Mouse (Mus musculus) forebrain, embryonic 14.5 days (tissue): ENCODE measurements around the gene Rbm5. TPM values are rescaled to one million over a fixed set of nuclear protein-coding genes. Genes with fewer than 3 reads are reported as not detected.

Source experiments
- ATAC-seq: fragments of 200-750 bp; cut with Nextera tagmentation; 2 replicates; pipeline ENCODE4 v1.8.0; 2017; ENCODE audit warnings: mild to moderate bottlenecking, moderate library complexity
- DNase-seq: peaks from one replicate; pipeline ENCODE4 v3.0.0-alpha.2; 2015; ENCODE audit warnings: low spot score
- H3K27ac ChIP-seq: fragments of 300-500 bp; sonication (generic); 2 replicates; pipeline ENCODE4 v1.5.1; 2014; ENCODE audit warnings: low read depth, mild to moderate bottlenecking, control low read depth, low read length, moderate library complexity
- H3K27me3 ChIP-seq: fragments of 300-500 bp; sonication (generic); replicated peaks from 2 replicates; pipeline ENCODE4 v1.6.1; 2014; ENCODE audit warnings: low read length, control low read depth, mixed read lengths; ENCODE audit not compliant: control insufficient read depth, insufficient read depth
- H3K36me3 ChIP-seq: fragments of 300-500 bp; sonication (generic); 2 replicates; pipeline ENCODE4 v1.6.1; 2014; ENCODE audit warnings: low read length, control low read depth; ENCODE audit not compliant: control insufficient read depth, insufficient read depth
- H3K4me1 ChIP-seq: fragments of 300-500 bp; sonication (generic); 2 replicates; pipeline ENCODE4 v1.6.1; 2014; ENCODE audit warnings: antibody characterized with exemption, low read length, control low read depth; ENCODE audit not compliant: control insufficient read depth, insufficient read depth
- H3K4me2 ChIP-seq: fragments of 300-500 bp; sonication (generic); 2 replicates; pipeline ENCODE4 v1.6.1; 2014; ENCODE audit warnings: mild to moderate bottlenecking, control low read depth, low read length
- H3K4me3 ChIP-seq: fragments of 300-500 bp; sonication (generic); 2 replicates; pipeline ENCODE4 v1.5.1; 2014; ENCODE audit warnings: low read depth, low read length, control low read depth
- H3K9ac ChIP-seq: fragments of 300-500 bp; sonication (generic); 2 replicates; pipeline ENCODE4 v1.6.1; 2014; ENCODE audit warnings: mild to moderate bottlenecking, low read length, control low read depth, moderate library complexity
- H3K9me3 ChIP-seq: fragments of 300-500 bp; sonication (generic); replicated peaks from 2 replicates; pipeline ENCODE4 v1.6.1; 2016; ENCODE audit warnings: low read length, control low read depth, mixed read lengths; ENCODE audit not compliant: control insufficient read depth
- WGBS: fragments of 180-500 bp; shearing (Covaris S2); extraction: QIAGEN DNeasy Blood & Tissue Kit; methylation state at CpG from one replicate; pipeline ENCODE4 v1.1.7; 2014; 5-methylcytosine and 5-hydroxymethylcytosine counted together
- polyA plus RNA-seq: library from polyadenylated mRNA; unstranded; fragments of >200 nt; fragmentation: Nextera tagmentation; extraction: Ambion mirVana; gene quantifications from 2 replicates; pipeline ENCODE4 v1.2.1, GENCODE M21; 2014

Gene Rbm5
- polyA plus RNA-seq, 1 experiment from 2014 or later = 188 TPM

DNA sequence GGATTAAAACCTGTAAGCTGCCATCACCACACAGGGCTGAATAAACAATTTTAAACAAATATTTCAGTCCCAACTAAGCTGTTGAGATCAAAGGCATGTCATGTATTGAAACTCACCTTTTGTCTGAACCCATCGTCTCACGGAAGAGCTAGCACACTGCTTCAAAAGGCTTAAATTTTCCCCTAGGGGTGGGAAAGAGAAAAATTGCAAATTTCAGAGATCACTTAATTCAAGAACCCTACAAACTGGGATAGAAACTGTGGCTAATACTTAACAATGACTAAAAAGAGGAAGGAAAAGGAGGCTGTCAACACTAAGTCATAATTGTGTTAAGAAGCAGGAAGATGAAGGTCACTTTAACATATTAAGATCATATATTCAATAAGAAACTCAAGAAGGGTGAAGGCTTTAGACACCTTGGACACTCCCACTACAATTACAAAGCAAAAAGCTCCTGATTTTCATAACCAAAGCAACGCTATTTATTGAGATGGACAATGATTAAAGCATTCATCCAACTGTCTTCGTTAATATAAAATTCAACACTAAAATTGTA is 1.3 kb downstream of the Rbm5 start:
- H3K9ac ChIP-seq = peak overlapping the region; percentile 98
- no peaks in the 10 kb centered on the region for H3K9me3 ChIP-seq
- no peak for ATAC-seq
- H3K27me3 ChIP-seq = no peaks in the 10 kb centered on the region
- DNase-seq = peak; percentile 14
- WGBS = 10% methylated on average over 4 of the region's 4 CpGs
- no peak overlapping the region for H3K27ac ChIP-seq
- peak overlapping the region; percentile 72 for H3K4me2 ChIP-seq
- peaks cover 65% of the 10 kb centered on the region for H3K36me3 ChIP-seq
- peaks cover 11% of the 10 kb centered on the region for H3K4me1 ChIP-seq
- peak overlapping the region; percentile 99 for H3K4me3 ChIP-seq

DNA sequence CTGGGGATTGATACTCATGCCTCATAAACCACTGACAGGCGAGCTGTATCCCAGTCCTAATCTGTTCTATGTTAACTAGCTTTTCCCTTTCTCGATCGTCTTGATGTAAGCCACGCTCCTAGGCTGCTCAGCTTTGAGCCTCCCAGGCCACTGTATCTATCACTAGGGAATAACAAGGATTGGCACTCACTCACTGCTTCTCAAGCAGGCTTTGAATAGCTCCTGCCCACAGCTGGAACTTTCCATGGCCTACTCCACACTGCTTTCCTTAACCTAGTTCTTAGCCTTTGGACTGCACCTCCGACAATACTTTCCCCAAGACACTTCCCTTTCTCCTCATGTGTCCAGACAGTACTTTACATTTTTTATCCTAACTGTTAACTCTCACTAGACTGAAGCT is 1.9 kb downstream of the Rbm5 start:
- Histone ChIP-seq H3K27ac (no peak overlapping the region), H3K4me3 (peak overlapping the region; percentile 99), H3K4me2 (peak overlapping the region; percentile 72), H3K9ac (no peak overlapping the region; the same call in 1 of the 2 replicates), H3K9me3 (no peaks in the 10 kb centered on the region), H3K27me3 (no peaks in the 10 kb centered on the region), H3K4me1 (peaks cover 11% of the 10 kb centered on the region), H3K36me3 (peaks cover 65% of the 10 kb centered on the region)
- 92% methylated on average over 5 of the region's 5 CpGs for WGBS
- ATAC-seq (no peak), DNase-seq (no peak)

GRCm38 (mm10) chr9:107759593-107759992 is 11.2 kb downstream of the Rbm5 start:
- 95% methylated on average over 6 of the region's 6 CpGs for WGBS
- Histone ChIP-seq H3K4me3 (no peak overlapping the region), H3K4me1 (no peaks in the 10 kb centered on the region), H3K9ac (no peak overlapping the region), H3K36me3 (peaks cover 95% of the 10 kb centered on the region), H3K9me3 (no peaks in the 10 kb centered on the region), H3K27me3 (no peaks in the 10 kb centered on the region), H3K4me2 (no peak overlapping the region), H3K27ac (no peak overlapping the region)
- DNase-seq = no peak
- no peak for ATAC-seq

- Histone ChIP-seq H3K27ac (no peak overlapping the region), H3K4me2 (no peak overlapping the region), H3K36me3 (peaks cover 94% of the 10 kb centered on the region), H3K4me3 (no peak overlapping the region), H3K27me3 (no peaks in the 10 kb centered on the region), H3K9ac (no peak overlapping the region), H3K4me1 (no peaks in the 10 kb centered on the region), H3K9me3 (no peaks in the 10 kb centered on the region)
- WGBS = 93% methylated on average over 5 of the region's 5 CpGs
- no peak for ATAC-seq
- DNase-seq = no peak
These were observed 20.4 kb downstream of the Rbm5 start for GRCm38 (mm10) chr9:107750378-107750777.

DNA sequence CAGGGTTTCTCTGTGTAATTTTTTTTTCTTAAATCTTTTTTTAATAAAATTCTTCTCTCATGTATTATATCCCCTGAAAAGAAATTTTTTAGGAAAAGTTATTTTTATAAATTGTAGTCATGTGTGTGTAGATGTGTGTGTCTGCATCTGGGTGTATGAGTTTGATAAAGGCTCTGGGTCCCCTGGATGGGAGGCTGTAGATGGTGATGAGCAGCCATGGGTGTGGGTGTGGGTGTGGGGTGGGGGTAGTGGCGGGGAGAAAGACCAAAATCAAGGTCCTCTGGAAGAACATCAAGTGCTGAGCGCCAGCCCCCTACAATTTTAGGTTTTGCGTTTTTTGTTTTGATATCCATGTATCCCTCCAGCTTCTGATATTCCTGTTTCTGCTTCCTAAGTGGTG is 22.7 kb downstream of the Rbm5 start:
- Histone ChIP-seq H3K27me3 (no peaks in the 10 kb centered on the region), H3K27ac (no peak overlapping the region), H3K4me2 (no peak overlapping the region), H3K9me3 (no peaks in the 10 kb centered on the region), H3K36me3 (peaks cover 97% of the 10 kb centered on the region), H3K9ac (no peak overlapping the region), H3K4me1 (no peaks in the 10 kb centered on the region), H3K4me3 (no peak overlapping the region)
- DNase-seq (no peak), ATAC-seq (no peak)
- 97% methylated on average over 3 of the region's 3 CpGs for WGBS

DNA sequence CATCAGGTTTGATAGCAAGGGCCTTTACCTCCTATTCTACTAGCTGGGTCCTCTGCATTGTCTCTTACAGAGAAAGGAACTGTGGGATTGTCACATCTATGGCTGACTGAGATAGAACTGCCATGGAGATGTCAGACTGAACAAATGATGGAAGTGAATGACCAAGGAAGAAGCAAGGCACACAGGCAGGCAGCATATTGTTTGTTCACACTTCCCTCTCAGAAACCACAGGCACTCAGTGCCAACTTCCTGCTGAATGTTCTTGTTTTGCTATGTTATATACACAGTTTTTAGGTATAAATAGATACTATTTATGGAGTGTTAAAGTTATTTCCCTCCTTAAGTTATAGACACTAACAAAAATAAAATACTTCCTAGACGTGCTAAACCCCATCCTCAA is 23.5 kb downstream of the Rbm5 start:
- 100% methylated on average over 1 of the region's 1 CpGs for WGBS

DNA sequence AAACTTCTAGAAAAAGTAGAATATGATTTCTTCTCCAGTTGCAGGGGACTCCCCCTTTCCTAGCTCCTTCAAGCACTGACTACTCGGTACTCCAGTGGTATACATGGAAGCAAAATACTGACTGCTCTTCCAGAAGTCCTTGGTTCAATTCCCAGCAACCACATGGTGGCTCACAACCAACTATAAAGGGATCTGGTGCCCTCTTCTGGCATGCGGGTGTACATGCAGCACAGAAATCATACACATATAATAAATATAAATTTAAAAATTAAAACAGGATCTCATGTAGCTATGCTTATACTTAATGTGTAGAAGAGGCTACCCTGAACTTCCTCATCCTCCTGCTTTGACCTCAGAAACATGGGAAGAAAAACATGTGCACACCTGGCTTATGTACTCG is 24.1 kb downstream of the Rbm5 start:
- ATAC-seq (no peak), DNase-seq (no peak)
- Histone ChIP-seq H3K9me3 (no peaks in the 10 kb centered on the region), H3K4me2 (no peak overlapping the region), H3K27me3 (no peaks in the 10 kb centered on the region), H3K27ac (no peak overlapping the region), H3K36me3 (peaks cover 98% of the 10 kb centered on the region), H3K4me1 (no peaks in the 10 kb centered on the region), H3K4me3 (no peak overlapping the region), H3K9ac (no peak overlapping the region)
- WGBS = 91% methylated on average over 3 of the region's 3 CpGs

More for the DNA sequence above, 23.5 kb downstream of the Rbm5 start:
- Histone ChIP-seq H3K4me3 (no peak overlapping the region), H3K27me3 (no peaks in the 10 kb centered on the region), H3K9ac (no peak overlapping the region), H3K4me1 (no peaks in the 10 kb centered on the region), H3K36me3 (peaks cover 98% of the 10 kb centered on the region), H3K9me3 (no peaks in the 10 kb centered on the region), H3K4me2 (no peak overlapping the region), H3K27ac (no peak overlapping the region)
- no peak for DNase-seq
- no peak for ATAC-seq

- ATAC-seq = no peak
- H3K27ac ChIP-seq = no peak overlapping the region
- no peak overlapping the region for H3K4me3 ChIP-seq
- no peak for DNase-seq
- no peak overlapping the region for H3K4me2 ChIP-seq
- no peaks in the 10 kb centered on the region for H3K4me1 ChIP-seq
- no peaks in the 10 kb centered on the region for H3K9me3 ChIP-seq
- no peak overlapping the region for H3K9ac ChIP-seq
- peaks cover 98% of the 10 kb centered on the region for H3K36me3 ChIP-seq
- H3K27me3 ChIP-seq = no peaks in the 10 kb centered on the region
- WGBS = 93% methylated on average over 6 of the region's 6 CpGs
These were observed 26.7 kb downstream of the Rbm5 start for GRCm38 (mm10) chr9:107744061-107744460.

GRCm38 (mm10) chr9:107738841-107739202 is 32.0 kb downstream of the Rbm5 start:
- Histone ChIP-seq H3K27ac (no peak overlapping the region), H3K9me3 (no peaks in the 10 kb centered on the region), H3K4me1 (peaks cover 27% of the 10 kb centered on the region), H3K4me2 (no peak overlapping the region), H3K9ac (no peak overlapping the region), H3K36me3 (peaks cover 57% of the 10 kb centered on the region), H3K4me3 (no peak overlapping the region), H3K27me3 (no peaks in the 10 kb centered on the region)
- ATAC-seq (peak; percentile 5; the same call in 1 of the 2 replicates), DNase-seq (no peak)
- 44% methylated on average over 4 of the region's 4 CpGs for WGBS
